Mouse (Mus musculus) midbrain, embryonic 14.5 days (tissue): ENCODE measurements around the gene Amh. TPM values are rescaled to one million over a fixed set of nuclear protein-coding genes. Genes with fewer than 3 reads are reported as not detected.

ENCODE experiments used
- ATAC-seq: fragments of 200-750 bp; cut with Nextera tagmentation; 2 replicates; pipeline ENCODE4 v1.8.0; 2017; ENCODE audit warnings: moderate number of reproducible peaks, moderate library complexity; ENCODE audit not compliant: low FRiP score, low TSS enrichment
- DNase-seq: peaks from one replicate; pipeline ENCODE4 v3.0.0-alpha.2; 2015
- H3K27ac ChIP-seq: fragments of 300-500 bp; sonication (generic); replicated peaks from 2 replicates; pipeline ENCODE4 v1.5.1; 2014; ENCODE audit warnings: mild to moderate bottlenecking, low read depth, low read length, moderate library complexity
- H3K27me3 ChIP-seq: fragments of 300-500 bp; sonication (generic); 2 replicates; pipeline ENCODE4 v1.6.1; 2014; ENCODE audit warnings: low read length, control low read depth, mixed read lengths; ENCODE audit not compliant: control insufficient read depth, insufficient read depth
- H3K36me3 ChIP-seq: fragments of 300-500 bp; sonication (generic); 2 replicates; pipeline ENCODE4 v1.6.1; 2014; ENCODE audit warnings: low read length, control low read depth; ENCODE audit not compliant: control insufficient read depth, insufficient read depth
- H3K4me1 ChIP-seq: fragments of 300-500 bp; sonication (generic); 2 replicates; pipeline ENCODE4 v1.6.1; 2014; ENCODE audit warnings: mild to moderate bottlenecking, antibody characterized with exemption, low read length, control low read depth; ENCODE audit not compliant: control insufficient read depth, insufficient read depth
- H3K4me2 ChIP-seq: fragments of 300-500 bp; sonication (generic); 2 replicates; pipeline ENCODE4 v1.6.1; 2014; ENCODE audit warnings: mild to moderate bottlenecking, low read length, moderate library complexity
- H3K4me3 ChIP-seq: fragments of 300-500 bp; sonication (generic); replicated peaks from 2 replicates; pipeline ENCODE4 v1.5.1; 2014; ENCODE audit warnings: low read depth, low read length
- H3K9ac ChIP-seq: fragments of 300-500 bp; sonication (generic); replicated peaks from 2 replicates; pipeline ENCODE4 v1.6.1; 2014; ENCODE audit warnings: mild to moderate bottlenecking, low read length, moderate library complexity
- H3K9me3 ChIP-seq: fragments of 300-500 bp; sonication (generic); 2 replicates; pipeline ENCODE4 v1.6.1; 2016; ENCODE audit warnings: low read length, control low read depth, mixed read lengths; ENCODE audit not compliant: control insufficient read depth
- WGBS: fragments of 180-500 bp; shearing (Covaris S2); extraction: QIAGEN DNeasy Blood & Tissue Kit; methylation state at CpG from one replicate; pipeline ENCODE4 v1.1.7; 2014; 5-methylcytosine and 5-hydroxymethylcytosine counted together
- polyA plus RNA-seq: library from polyadenylated mRNA; unstranded; fragments of >200 nt; fragmentation: Nextera tagmentation; extraction: Ambion mirVana; gene quantifications from 2 replicates; pipeline ENCODE4 v1.2.1, GENCODE M21; 2014

The Amh gene
- polyA plus RNA-seq, 1 experiment from 2014 or later = not detected

- ATAC-seq (no peak), DNase-seq (no peak)
- H3K27ac ChIP-seq = no peak overlapping the region
- H3K27me3 ChIP-seq = no peaks in the 10 kb centered on the region
- 59% methylated on average over 3 of the region's 3 CpGs for WGBS
- H3K4me3 ChIP-seq = no peak overlapping the region
- H3K9ac ChIP-seq = no peak overlapping the region
- H3K4me1 ChIP-seq = peaks cover 10% of the 10 kb centered on the region
- peaks cover 26% of the 10 kb centered on the region for H3K36me3 ChIP-seq
- no peaks in the 10 kb centered on the region for H3K9me3 ChIP-seq
- no peak overlapping the region for H3K4me2 ChIP-seq
Measured at GRCm38 (mm10) chr10:80761821-80762220, 43.2 kb upstream of the Amh start.

- no peaks in the 10 kb centered on the region for H3K4me1 ChIP-seq
- H3K9ac ChIP-seq = no peak overlapping the region
- H3K4me2 ChIP-seq = no peak overlapping the region
- WGBS = 97% methylated on average over 2 of the region's 2 CpGs
- no peaks in the 10 kb centered on the region for H3K27me3 ChIP-seq
- no peaks in the 10 kb centered on the region for H3K9me3 ChIP-seq
- H3K4me3 ChIP-seq = no peak overlapping the region
- DNase-seq (no peak), ATAC-seq (no peak)
- peaks cover 41% of the 10 kb centered on the region for H3K36me3 ChIP-seq
- H3K27ac ChIP-seq = no peak overlapping the region
Measured at GRCm38 (mm10) chr10:80763502-80763901, 41.5 kb upstream of the Amh start.

- Histone ChIP-seq H3K4me3 (no peak overlapping the region), H3K9me3 (no peaks in the 10 kb centered on the region), H3K27me3 (no peaks in the 10 kb centered on the region), H3K9ac (no peak overlapping the region), H3K27ac (no peak overlapping the region), H3K4me2 (no peak overlapping the region), H3K4me1 (no peaks in the 10 kb centered on the region), H3K36me3 (peaks cover 61% of the 10 kb centered on the region)
- ATAC-seq (no peak), DNase-seq (no peak)
- 92% methylated on average over 2 of the region's 2 CpGs for WGBS
Measured at GRCm38 (mm10) chr10:80765746-80766145, 39.3 kb upstream of the Amh start.

GRCm38 (mm10) chr10:80766161-80766815 is 38.8 kb upstream of the Amh start:
- no peaks in the 10 kb centered on the region for H3K4me1 ChIP-seq
- peaks cover 67% of the 10 kb centered on the region for H3K36me3 ChIP-seq
- no peak overlapping the region for H3K27ac ChIP-seq
- H3K4me3 ChIP-seq = no peak overlapping the region
- ATAC-seq (no peak), DNase-seq (no peak)
- 90% methylated on average over 10 of the region's 10 CpGs for WGBS
- H3K9me3 ChIP-seq = no peaks in the 10 kb centered on the region
- no peak overlapping the region for H3K9ac ChIP-seq
- H3K4me2 ChIP-seq = no peak overlapping the region
- H3K27me3 ChIP-seq = no peaks in the 10 kb centered on the region

- 92% methylated on average over 6 of the region's 6 CpGs for WGBS
- DNase-seq (no peak), ATAC-seq (no peak)
- Histone ChIP-seq H3K4me3 (no peak overlapping the region), H3K4me1 (no peaks in the 10 kb centered on the region), H3K9ac (no peak overlapping the region), H3K4me2 (no peak overlapping the region), H3K9me3 (no peaks in the 10 kb centered on the region), H3K27ac (no peak overlapping the region), H3K27me3 (no peaks in the 10 kb centered on the region), H3K36me3 (peaks cover 88% of the 10 kb centered on the region)
Measured at GRCm38 (mm10) chr10:80768365-80768764, 36.7 kb upstream of the Amh start.

- Histone ChIP-seq H3K36me3 (peaks cover 99% of the 10 kb centered on the region), H3K4me2 (no peak overlapping the region), H3K4me1 (no peaks in the 10 kb centered on the region), H3K27ac (no peak overlapping the region), H3K4me3 (no peak overlapping the region), H3K9ac (no peak overlapping the region), H3K27me3 (no peaks in the 10 kb centered on the region), H3K9me3 (no peaks in the 10 kb centered on the region)
- ATAC-seq (no peak), DNase-seq (no peak)
- WGBS = 88% methylated on average over 5 of the region's 5 CpGs
Measured at GRCm38 (mm10) chr10:80773816-80774215, 31.2 kb upstream of the Amh start.

GRCm38 (mm10) chr10:80774549-80774948 is 30.5 kb upstream of the Amh start:
- H3K4me1 ChIP-seq = no peaks in the 10 kb centered on the region
- DNase-seq = peak; percentile 78
- H3K27me3 ChIP-seq = no peaks in the 10 kb centered on the region
- no peak overlapping the region for H3K9ac ChIP-seq
- H3K27ac ChIP-seq = no peak overlapping the region
- WGBS = 75% methylated on average over 2 of the region's 2 CpGs
- peaks cover 100% of the 10 kb centered on the region for H3K36me3 ChIP-seq
- no peak overlapping the region for H3K4me2 ChIP-seq
- no peaks in the 10 kb centered on the region for H3K9me3 ChIP-seq
- H3K4me3 ChIP-seq = no peak overlapping the region
- ATAC-seq = peak; percentile 34; the same call in 1 of the 2 replicates

- no peaks in the 10 kb centered on the region for H3K27me3 ChIP-seq
- no peaks in the 10 kb centered on the region for H3K4me1 ChIP-seq
- peaks cover 99% of the 10 kb centered on the region for H3K36me3 ChIP-seq
- H3K27ac ChIP-seq = no peak overlapping the region
- WGBS = 92% methylated on average over 4 of the region's 4 CpGs
- no peak overlapping the region for H3K4me3 ChIP-seq
- H3K9me3 ChIP-seq = no peaks in the 10 kb centered on the region
- DNase-seq = no peak
- ATAC-seq = no peak
- H3K4me2 ChIP-seq = no peak overlapping the region
- no peak overlapping the region for H3K9ac ChIP-seq
Measured at GRCm38 (mm10) chr10:80774981-80775380, 30.1 kb upstream of the Amh start.

GRCm38 (mm10) chr10:80775731-80776130 is 29.3 kb upstream of the Amh start:
- ATAC-seq (no peak), DNase-seq (no peak)
- Histone ChIP-seq H3K4me1 (no peaks in the 10 kb centered on the region), H3K4me3 (no peak overlapping the region), H3K4me2 (no peak overlapping the region), H3K36me3 (peaks cover 94% of the 10 kb centered on the region), H3K27ac (no peak overlapping the region), H3K9ac (no peak overlapping the region), H3K27me3 (no peaks in the 10 kb centered on the region), H3K9me3 (no peaks in the 10 kb centered on the region)
- 88% methylated on average over 4 of the region's 4 CpGs for WGBS
